Mouse (Mus musculus) liver, embryonic 14.5 days (tissue): ENCODE measurements at regions not wholly inside any gene's neighbourhood (a gene's known extent, or its start where the extent isn't known, plus 50 kb on each side); places are given as distances from the start of the nearest gene placed in this dataset.

Experiments used
- CTCF ChIP-seq: IDR thresholded peaks from 2 replicates; pipeline ENCODE4 v1.5.1; 2016; ENCODE audit warnings: antibody characterized with exemption, low read depth, control low read depth
- EP300 ChIP-seq: IDR thresholded peaks from 2 replicates; pipeline ENCODE4 v1.6.1; 2016; ENCODE audit warnings: antibody characterized with exemption, low read depth

- TF ChIP-seq CTCF = no peak
- TF ChIP-seq EP300 = no peak
Observed at GRCm38 (mm10) chr7:71230901-71231477, 120.3 kb downstream of the Gm10295 start.
